Mouse (Mus musculus) liver, embryonic 14.5 days (tissue): ENCODE data around the gene Gpx3. TPM values are rescaled to one million over a fixed set of nuclear protein-coding genes. Genes with fewer than 3 reads are reported as not detected.

Experiments
- ATAC-seq: fragments of 200-750 bp; cut with Nextera tagmentation; 2 replicates; pipeline ENCODE4 v1.8.0; 2017; ENCODE audit warnings: moderate number of reproducible peaks, mild to moderate bottlenecking, moderate library complexity; ENCODE audit not compliant: insufficient read depth
- DNase-seq, 3 experiments: peaks; one replicate each; pipeline ENCODE4 v3.0.0-alpha.2; 2012 to 2013; ENCODE audit warnings: low read depth in 3 of 3, low spot score in 3 of 3
- H3K27ac ChIP-seq: fragments of 300-500 bp; sonication (generic); 2 replicates; pipeline ENCODE4 v1.5.1; 2014; ENCODE audit warnings: moderate library complexity, mild to moderate bottlenecking, control low read depth, inconsistent platforms
- H3K27me3 ChIP-seq: fragments of 300-500 bp; sonication (generic); 2 replicates; pipeline ENCODE4 v1.6.1; 2014; ENCODE audit warnings: mild to moderate bottlenecking, low read length, moderate library complexity; ENCODE audit not compliant: control insufficient read depth, insufficient read depth
- H3K36me3 ChIP-seq: fragments of 300-500 bp; sonication (generic); replicated peaks from 2 replicates; pipeline ENCODE4 v1.6.1; 2014; ENCODE audit warnings: low read depth; ENCODE audit not compliant: control insufficient read depth, insufficient read depth
- H3K4me1 ChIP-seq, 2 experiments: fragments of 200-500 bp in 1 of 2; fragments of 300-500 bp in 1 of 2; sonication (generic) in 1 of 2; replicated peaks; 2 replicates each; pipeline ENCODE4 v1.6.1; 2012 to 2014; ENCODE audit warnings: antibody characterized with exemption in 1 of 2, inconsistent platforms in 1 of 2, low read length in 1 of 2; ENCODE audit not compliant: control insufficient read depth in 2 of 2, insufficient read depth in 2 of 2
- H3K4me2 ChIP-seq: fragments of 300-500 bp; sonication (generic); 2 replicates; pipeline ENCODE4 v1.6.1; 2014; ENCODE audit warnings: low read depth, mild to moderate bottlenecking, control low read depth, moderate library complexity
- H3K4me3 ChIP-seq, 2 experiments: fragments of 200-500 bp in 1 of 2; fragments of 300-500 bp in 1 of 2; sonication (generic) in 1 of 2; 2 replicates each; pipeline ENCODE4 v1.5.1; 2012 to 2014; ENCODE audit warnings: low read depth in 2 of 2, low read length in 2 of 2, mild to moderate bottlenecking in 2 of 2, control low read depth in 1 of 2, inconsistent platforms in 1 of 2, moderate library complexity in 1 of 2; ENCODE audit not compliant: insufficient read depth in 1 of 2
- H3K9ac ChIP-seq: fragments of 300-500 bp; sonication (generic); replicated peaks from 2 replicates; pipeline ENCODE4 v1.6.1; 2014; ENCODE audit warnings: mild to moderate bottlenecking, control low read depth, moderate library complexity
- H3K9me3 ChIP-seq: fragments of 300-500 bp; sonication (generic); 2 replicates; pipeline ENCODE4 v1.6.1; 2016; ENCODE audit warnings: low read length, mixed read lengths; ENCODE audit not compliant: control insufficient read depth
- CTCF ChIP-seq: IDR thresholded peaks from 2 replicates; pipeline ENCODE4 v1.5.1; 2016; ENCODE audit warnings: antibody characterized with exemption, low read depth, control low read depth
- EP300 ChIP-seq: IDR thresholded peaks from 2 replicates; pipeline ENCODE4 v1.6.1; 2016; ENCODE audit warnings: antibody characterized with exemption, low read depth
- WGBS: fragments of 180-500 bp; shearing (Covaris S2); extraction: QIAGEN DNeasy Blood & Tissue Kit; methylation state at CpG from one replicate; pipeline ENCODE4 v1.1.7; 2014; ENCODE audit not compliant: insufficient replicate concordance; 5-methylcytosine and 5-hydroxymethylcytosine counted together
- polyA plus RNA-seq, 2 experiments: library from polyadenylated mRNA; depleted of rRNA in 1 of 2; stranded (reverse) in 1 of 2; unstranded in 1 of 2; fragments of >200 nt; fragmentation: Nextera tagmentation in 1 of 2; extraction: Ambion mirVana in 1 of 2; gene quantifications; 2 replicates each; pipeline versions ENCODE4 v1.2.1 to v1.2.3; 2012 to 2014

The Gpx3 gene
- polyA plus RNA-seq, 2 experiments: 8.3 to 27.0 TPM

GRCm38 (mm10) chr11:54931405-54932093 is 29.3 kb downstream of the Gpx3 start:
- no peak overlapping the region for H3K27ac ChIP-seq
- no peak overlapping the region for H3K4me2 ChIP-seq
- no peaks in the 10 kb centered on the region for H3K27me3 ChIP-seq
- H3K9me3 ChIP-seq: no peaks in the 10 kb centered on the region
- H3K4me3 ChIP-seq: no peak overlapping the region
- TF ChIP-seq EP300 (no peak), CTCF (peak; percentile 74)
- ATAC-seq (no peak), DNase-seq (no peak)
- WGBS: 54% methylated on average over 5 of the region's 5 CpGs
- no peaks in the 10 kb centered on the region; a peak in 1 of 4 replicates for H3K4me1 ChIP-seq
- no peak overlapping the region for H3K9ac ChIP-seq
- no peaks in the 10 kb centered on the region for H3K36me3 ChIP-seq

- no peaks in the 10 kb centered on the region; the same call in 1 of the 2 replicates for H3K36me3 ChIP-seq
- DNase-seq: no peak
- H3K4me3 ChIP-seq: no peak overlapping the region
- no peaks in the 10 kb centered on the region for H3K27me3 ChIP-seq
- no peak for ATAC-seq
- no peaks in the 10 kb centered on the region; a peak in 1 of 4 replicates for H3K4me1 ChIP-seq
- H3K4me2 ChIP-seq: no peak overlapping the region
- H3K9ac ChIP-seq: no peak overlapping the region
- no peaks in the 10 kb centered on the region for H3K9me3 ChIP-seq
- no peak for TF ChIP-seq EP300
- TF ChIP-seq CTCF: no peak
- 78% methylated on average over 6 of the region's 6 CpGs for WGBS
- no peak overlapping the region for H3K27ac ChIP-seq
Measured at GRCm38 (mm10) chr11:54932540-54932939, 30.3 kb downstream of the Gpx3 start.

GRCm38 (mm10) chr11:54934198-54934597 is 31.9 kb downstream of the Gpx3 start:
- no peak overlapping the region for H3K4me2 ChIP-seq
- no peak overlapping the region for H3K27ac ChIP-seq
- DNase-seq (no peak), ATAC-seq (no peak)
- H3K4me3 ChIP-seq: no peak overlapping the region
- 62% methylated on average over 7 of the region's 7 CpGs for WGBS
- no peaks in the 10 kb centered on the region for H3K9me3 ChIP-seq
- H3K4me1 ChIP-seq: no peaks in the 10 kb centered on the region; a peak in 1 of 4 replicates
- H3K9ac ChIP-seq: no peak overlapping the region
- H3K27me3 ChIP-seq: no peaks in the 10 kb centered on the region
- H3K36me3 ChIP-seq: no peaks in the 10 kb centered on the region; the same call in 1 of the 2 replicates
- no peak for TF ChIP-seq EP300
- TF ChIP-seq CTCF: no peak

- no peaks in the 10 kb centered on the region for H3K27me3 ChIP-seq
- H3K9ac ChIP-seq: no peak overlapping the region
- no peak overlapping the region for H3K4me2 ChIP-seq
- peak; percentile 21; the same call in 1 of the 2 replicates for ATAC-seq
- TF ChIP-seq EP300 (no peak), CTCF (no peak)
- no peak overlapping the region for H3K4me3 ChIP-seq
- 47% methylated on average over 12 of the region's 12 CpGs for WGBS
- peak in 1 of 3 experiments; percentile 27 for DNase-seq
- H3K27ac ChIP-seq: no peak overlapping the region
- no peaks in the 10 kb centered on the region; a peak in 1 of 4 replicates for H3K4me1 ChIP-seq
- no peaks in the 10 kb centered on the region for H3K9me3 ChIP-seq
- H3K36me3 ChIP-seq: no peaks in the 10 kb centered on the region; the same call in 1 of the 2 replicates
Measured at GRCm38 (mm10) chr11:54936035-54936770, 34.0 kb downstream of the Gpx3 start.

GRCm38 (mm10) chr11:54936771-54937140 is 34.5 kb downstream of the Gpx3 start:
- Histone ChIP-seq H3K4me1 (no peaks in the 10 kb centered on the region; a peak in 1 of 4 replicates), H3K27me3 (no peaks in the 10 kb centered on the region), H3K36me3 (no peaks in the 10 kb centered on the region; the same call in 1 of the 2 replicates), H3K4me2 (no peak overlapping the region), H3K9me3 (no peaks in the 10 kb centered on the region), H3K9ac (no peak overlapping the region), H3K4me3 (no peak overlapping the region), H3K27ac (no peak overlapping the region)
- 73% methylated on average over 3 of the region's 3 CpGs for WGBS
- no peak for TF ChIP-seq EP300
- TF ChIP-seq CTCF: no peak
- ATAC-seq (no peak), DNase-seq (no peak)
